ENCODE assay signal across 1 mouse cellular context in the genomic region with DNA sequence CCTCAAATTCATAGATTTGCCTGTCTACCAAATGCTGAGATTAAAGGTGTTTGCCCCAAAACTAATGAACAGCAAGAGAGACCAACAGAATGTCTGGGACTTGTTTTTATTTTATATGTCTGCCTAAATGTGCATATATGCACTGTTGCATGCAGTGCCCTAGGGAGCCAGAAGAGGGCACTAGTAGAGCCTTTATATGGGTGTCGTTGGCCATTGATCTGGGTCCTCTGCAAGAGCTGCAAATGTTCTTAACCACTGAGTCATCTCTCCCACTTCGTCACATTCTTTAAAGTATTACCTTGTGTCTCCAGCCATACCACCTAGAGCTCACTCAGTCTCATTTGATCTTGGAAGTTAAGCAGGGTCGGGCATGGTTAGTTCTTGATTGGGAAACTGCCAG.
TF ChIP-seq lines count a peak whose summit lies in the region.

No protein-coding gene starts in this region.

TF ChIP-seq in MEL, 35 proteins besides CTCF, POLR2A, EP300 and RAD21 (continued from another document):
- TF ChIP-seq UBTF (IDR thresholded peaks at IDR 0.05; ENCODE audit: borderline replicate concordance, insufficient read depth, low read depth, low read length) (no peak), JUND (IDR thresholded peaks at IDR 0.05; ENCODE audit: low read depth, low read length) (no peak)
